Mouse (Mus musculus) lung, postnatal 36 days (tissue): ENCODE measurements around the gene Fancc.
"Not testable (repeated sequence)": the region's sequence is repeated elsewhere in the genome, so short reads cannot be mapped to it uniquely, and the experiment has no call there.

Experiments
- DNase-seq: peaks from one replicate; pipeline ENCODE4 v3.0.0; 2022; ENCODE audit warnings: mixed read lengths

Fancc gene

DNA sequence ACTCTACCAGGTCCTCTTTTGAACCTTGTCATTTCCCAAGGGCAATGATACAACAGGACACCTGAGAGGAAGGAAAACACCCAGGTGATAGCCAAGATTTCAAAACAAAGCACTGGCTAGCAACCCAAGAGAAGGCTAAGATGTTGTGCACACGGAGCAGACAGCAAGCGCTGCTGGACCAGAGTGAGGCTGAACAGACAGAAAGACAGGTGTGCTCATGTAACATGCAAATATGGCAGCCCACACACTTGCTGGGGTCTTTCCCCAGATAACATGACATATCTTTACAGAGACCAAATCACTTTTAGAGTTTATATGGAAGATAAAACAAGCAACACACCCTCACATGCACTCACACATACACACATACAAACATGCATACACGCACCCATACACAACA, 152.6 kb downstream of the Fancc start:
- no peak for DNase-seq

DNA sequence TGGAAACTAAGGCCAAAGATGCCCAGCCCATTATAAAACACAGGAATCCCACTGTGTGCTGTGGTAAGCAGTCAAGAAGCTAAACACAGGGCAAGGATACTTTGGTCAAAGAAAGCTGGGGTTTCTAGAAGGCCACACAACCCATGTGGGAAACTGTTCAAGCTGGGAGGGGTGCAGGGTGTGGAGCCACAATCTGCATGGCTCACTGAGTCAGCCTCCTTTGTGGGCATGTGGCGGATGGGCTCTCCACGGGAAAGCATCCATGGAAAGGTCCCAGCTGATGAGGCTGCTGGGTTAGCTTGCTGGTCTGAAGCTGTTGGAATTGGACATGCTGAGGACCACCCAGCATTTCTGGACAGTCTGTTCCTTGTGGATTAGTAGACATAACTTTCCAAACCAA, 154.3 kb downstream of the Fancc start:
- DNase-seq = no peak

DNA sequence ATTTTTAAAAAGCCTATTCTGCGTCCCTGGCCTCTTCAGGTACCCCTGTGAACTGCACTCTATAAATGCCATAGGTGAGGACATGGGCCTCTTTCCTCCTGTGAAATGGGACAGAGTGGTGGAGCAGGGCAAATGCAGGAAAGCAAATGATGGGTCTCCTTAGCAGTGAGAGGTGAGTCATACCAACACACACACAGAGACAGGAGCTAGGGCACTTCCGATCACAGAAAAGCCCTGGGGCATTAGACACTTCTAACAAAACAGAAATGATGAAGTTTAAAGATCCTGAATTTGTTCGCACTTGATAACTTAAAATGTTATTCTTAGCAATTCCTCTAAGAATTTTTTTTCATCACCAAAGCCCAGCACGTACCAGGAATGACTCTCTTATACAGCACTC, 157.1 kb downstream of the Fancc start:
- no peak for DNase-seq

DNA sequence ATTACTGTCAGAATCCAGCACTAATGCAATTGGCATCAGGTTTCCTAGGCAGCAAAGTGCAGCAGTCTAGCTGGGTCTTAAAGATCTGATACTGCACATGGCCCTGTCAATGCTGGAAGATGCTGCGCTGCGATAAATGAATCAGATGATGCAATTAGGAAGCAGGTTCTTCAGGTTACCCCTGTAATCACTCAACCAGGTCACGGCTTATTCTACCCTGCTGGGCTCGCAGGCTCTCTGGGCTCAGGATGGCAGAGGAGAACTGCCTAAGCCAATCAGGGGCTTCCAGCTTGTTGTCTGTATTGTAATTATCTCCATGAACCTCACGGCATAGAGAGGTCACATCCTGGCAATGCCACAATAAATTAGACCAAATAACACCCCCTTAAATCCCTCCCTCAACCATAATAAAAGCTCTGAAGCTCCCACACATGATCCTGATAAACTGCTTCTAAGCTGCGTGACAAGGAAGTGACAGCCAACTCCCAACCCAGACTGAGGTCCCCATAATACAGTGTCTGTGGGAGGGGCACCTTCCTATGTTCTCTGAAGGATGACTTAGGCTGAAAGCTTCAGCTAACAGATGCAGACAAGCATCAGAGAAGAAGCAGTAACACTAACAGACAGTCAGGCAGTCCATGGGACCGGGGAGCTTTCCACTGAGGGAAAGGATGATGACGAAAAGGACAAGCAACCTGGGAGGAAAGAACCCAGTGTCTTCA, 159.7 kb downstream of the Fancc start:
- DNase-seq = no peak

DNA sequence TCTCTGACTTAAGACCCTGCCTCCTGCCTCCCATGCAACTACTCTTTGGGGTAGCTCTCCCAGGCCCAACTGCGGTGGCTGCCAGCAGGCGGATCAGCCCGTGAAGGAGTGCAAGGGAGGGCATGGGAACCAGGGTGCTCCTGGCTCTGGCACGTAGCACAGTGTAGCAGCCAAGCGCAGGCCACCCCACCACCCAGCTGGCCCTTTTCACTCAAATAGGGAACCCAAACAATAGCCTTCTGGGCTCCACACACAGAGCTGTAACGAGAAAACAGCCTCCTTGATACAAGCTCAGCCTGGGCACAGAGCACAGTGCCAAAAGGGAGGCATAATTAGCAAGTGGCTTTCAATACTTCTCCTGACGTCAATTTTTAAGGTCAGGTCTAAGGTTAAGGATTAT, 160.7 kb downstream of the Fancc start:
- DNase-seq = no peak

DNA sequence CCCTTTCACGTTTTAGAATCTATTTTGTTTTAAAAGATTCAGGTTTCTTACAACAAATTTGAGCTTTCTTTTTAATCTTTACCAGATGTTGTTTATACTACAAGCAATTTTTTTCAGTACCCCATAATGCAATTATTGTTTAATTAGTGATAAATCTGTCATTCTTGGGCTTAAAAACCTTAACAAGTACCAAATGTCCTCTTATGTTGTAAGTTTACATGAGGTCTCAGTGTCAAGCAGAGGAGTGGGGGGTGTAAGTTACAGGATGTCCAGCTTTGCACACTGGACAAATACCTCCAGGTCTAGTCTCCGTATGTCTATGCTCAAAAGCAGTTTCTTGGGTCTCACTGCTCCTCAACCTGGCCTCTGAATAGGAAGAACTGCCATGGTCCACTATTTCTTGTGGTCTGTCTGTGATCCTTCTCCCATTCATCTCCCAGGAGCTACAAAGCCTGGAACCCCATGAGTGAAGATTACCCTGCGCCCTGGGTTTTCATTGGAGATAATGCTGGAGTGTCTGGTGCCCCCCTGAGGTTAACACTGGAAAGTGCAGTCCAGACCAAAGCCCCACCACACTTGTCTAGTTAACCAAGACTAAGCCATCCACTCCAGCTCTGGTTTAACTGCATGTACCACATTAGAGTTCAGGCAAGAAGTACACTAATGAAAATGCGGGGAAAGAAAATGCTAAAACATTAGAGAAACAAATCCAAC, 161.5 kb downstream of the Fancc start:
- peak; percentile 60 for DNase-seq

DNA sequence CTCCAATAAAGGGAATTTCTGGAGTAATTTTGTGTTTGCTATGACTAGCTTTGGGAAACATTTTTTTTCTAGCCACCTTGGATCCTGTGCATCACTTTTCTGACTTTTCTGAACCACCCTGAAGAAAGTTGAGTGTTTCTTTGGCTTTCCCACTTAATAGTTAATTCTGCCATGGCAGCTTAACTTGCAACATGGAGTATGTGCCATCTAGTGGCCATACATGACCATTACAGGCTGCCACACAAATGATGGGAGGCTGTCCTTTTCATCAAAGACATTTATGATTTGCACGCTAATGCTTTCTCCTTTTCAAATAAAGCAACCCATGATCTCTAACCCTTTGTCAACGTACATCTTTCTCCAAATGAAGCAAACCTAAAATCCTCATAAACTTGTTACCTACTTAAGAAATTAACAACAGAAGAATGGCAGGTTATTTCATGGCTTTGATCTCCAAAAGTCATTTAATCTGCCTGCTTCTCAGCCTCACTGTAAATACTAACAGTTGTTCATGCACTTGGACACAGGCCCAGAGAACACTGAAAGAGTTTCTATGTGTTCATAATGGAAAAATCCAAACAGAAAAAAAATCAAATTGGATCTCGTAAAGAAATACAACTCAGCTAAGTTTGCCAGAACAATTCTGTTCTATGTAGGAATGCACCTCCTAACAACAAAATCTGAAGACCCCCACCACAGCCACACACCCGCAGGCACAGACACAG, 164.3 kb downstream of the Fancc start:
- DNase-seq = peak; percentile 82

DNA sequence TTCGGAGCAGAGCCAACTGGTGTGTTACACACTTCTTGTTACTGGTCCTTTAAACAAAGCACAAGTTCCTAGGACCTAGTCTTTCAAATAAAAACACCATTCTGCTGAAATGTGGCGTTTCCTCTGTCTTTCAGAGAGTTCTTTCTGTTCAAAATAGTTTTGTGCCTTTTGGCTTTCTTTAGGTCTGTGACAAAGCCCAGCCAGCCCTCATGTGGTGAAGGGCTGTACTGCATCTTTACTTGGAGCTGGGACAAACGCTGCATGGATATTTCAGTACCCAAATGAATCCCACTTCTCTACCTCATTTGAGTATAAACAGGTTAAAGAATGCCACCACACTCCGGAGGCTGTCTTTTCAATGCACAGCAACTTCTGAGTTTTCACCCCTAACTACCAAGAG, 165.7 kb downstream of the Fancc start:
- DNase-seq = peak; percentile 87

DNA sequence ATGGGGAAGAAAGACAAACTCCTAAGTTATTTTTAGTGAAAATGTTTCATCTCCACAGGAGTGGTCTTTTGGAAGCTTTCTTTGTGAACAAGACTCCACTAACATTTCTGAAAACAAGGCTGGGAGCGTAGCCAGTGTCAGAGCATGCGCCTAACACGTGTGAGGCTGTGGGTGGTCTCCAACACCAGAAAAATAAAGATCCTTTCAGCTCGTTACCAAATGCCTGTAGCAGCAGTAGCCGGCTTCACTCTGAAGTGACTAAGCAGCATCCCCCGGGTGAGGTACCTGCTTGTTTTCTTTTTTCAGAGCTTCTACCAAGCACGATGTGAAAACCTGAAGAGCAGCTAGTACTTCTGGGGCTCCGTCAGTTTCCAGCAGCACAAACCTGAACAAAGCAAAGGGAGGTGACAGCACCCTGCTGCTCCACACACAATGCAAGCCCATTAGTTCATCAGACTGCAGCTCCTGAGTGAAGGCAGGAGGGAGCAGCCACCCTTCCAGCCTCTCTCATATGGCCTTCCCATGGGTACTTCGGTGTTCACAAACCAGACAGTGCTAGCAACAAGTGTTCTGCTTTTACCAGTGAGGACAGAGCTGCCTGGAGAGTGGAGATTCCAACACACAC, 166.7 kb downstream of the Fancc start:
- DNase-seq = no peak

DNA sequence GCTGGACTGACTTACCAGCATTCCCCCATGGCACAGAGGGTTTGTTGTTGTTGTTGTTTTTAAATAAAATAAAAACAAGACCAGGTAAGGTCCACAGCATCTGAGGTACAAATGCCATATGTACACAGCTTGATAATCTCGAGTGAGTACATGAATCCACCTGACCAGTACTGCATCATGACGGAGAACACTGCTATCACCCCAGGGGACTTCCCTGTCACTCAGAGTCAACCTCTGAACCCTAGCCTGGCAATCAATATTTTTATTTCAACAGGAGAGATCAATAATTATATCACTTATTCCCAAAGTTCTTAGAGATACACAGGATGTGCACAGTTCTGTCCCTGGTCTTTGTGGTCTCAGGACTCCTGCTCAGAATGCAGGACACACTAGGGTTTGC, 171.1 kb downstream of the Fancc start:
- no peak for DNase-seq

DNA sequence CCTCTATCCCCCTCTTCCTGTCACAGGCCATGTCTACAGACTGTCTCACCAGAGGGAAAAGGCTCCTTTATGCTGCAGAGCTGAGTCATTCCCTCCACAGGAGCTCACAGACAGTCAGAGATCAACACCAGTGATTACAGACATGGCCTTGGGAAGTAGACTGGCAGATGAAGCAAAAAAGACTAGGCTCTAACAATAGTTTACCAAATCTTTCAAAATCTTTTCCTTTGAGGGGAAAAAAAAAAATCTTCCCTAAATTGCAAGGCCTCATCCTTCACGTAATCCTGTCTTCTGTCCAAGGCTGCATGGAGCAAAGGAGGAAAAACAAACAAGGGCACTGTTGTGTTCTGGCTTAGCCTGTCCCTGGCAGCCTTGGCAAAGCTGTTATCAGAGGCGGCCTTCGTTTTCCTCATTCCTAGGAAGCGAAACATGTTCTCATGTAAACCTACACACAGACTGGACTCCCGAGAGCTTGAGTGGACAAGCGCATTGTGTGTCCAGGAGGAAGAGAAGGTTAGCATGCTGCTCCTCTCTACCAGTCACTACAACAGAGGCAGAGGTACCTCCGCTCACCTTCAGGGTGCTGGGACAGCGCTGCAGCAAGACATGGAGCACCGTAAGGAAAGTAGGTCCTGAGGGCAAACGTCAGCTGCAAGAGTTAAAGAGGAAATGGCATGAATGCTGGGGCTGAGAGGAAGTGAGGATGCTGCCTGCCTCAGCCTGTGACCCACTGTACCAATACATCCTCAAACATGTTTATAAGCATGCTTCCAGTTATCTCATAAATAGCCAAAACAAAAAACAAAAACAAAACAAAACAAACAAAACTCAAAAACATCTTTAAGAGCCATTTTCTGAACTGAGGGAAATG, 171.9 kb downstream of the Fancc start:
- peak; percentile 63 for DNase-seq

DNA sequence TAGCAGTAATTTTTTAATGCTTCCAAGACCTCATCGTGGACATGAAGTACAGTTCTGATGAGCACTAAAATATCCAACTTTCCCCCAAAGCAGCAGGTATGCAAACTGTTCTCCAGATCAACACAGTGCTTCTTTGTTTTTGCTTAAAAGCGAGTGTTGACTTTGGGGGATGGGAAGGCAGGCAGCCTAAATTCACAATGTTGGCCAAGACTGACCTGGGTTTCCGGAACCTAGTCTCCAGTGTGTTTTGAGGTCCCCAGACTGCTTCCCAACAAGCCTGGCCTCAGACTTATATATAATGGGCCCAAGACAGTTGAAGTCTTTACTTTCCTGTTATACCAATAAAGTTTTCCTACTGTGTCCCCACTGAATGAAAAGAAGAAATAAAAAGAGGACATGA, 172.8 kb downstream of the Fancc start:
- DNase-seq = no peak

DNA sequence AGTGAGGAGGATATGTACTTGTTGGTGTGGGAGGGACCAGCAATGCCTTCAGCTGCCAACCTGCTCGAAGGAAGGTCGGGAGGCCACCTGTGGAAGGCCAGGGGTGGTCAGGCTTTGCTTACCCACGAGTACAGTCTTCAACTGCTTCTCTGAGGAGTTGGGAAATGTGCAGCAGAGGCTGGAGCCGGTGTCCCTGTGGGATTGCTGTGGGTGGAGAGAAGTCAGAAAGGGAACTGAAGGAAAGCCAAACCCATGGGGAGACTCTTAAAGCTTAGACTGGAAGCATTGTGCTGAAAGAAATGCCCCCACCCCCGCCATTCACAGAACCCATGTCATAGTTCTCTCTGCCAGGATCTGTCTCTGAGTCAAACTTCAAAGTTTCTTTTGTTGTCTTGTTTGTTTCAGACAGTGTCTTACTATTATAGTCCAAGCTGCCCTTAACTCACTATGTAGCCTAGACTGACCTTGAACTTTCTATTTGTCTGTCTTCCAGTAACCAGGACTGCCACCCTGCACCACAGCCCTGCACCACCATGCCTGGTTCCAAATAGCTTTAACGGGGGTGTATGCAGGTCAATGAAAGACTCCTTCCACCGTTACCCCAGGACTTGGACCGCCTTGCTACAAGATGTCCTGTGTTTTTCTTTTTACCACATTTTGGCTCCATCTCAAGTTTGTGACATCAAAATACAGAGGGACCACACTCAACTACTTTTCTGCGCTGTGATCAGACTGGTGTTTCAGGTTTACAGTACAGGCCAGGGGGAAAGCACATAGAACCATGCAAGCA, 173.6 kb downstream of the Fancc start:
- no peak for DNase-seq

DNA sequence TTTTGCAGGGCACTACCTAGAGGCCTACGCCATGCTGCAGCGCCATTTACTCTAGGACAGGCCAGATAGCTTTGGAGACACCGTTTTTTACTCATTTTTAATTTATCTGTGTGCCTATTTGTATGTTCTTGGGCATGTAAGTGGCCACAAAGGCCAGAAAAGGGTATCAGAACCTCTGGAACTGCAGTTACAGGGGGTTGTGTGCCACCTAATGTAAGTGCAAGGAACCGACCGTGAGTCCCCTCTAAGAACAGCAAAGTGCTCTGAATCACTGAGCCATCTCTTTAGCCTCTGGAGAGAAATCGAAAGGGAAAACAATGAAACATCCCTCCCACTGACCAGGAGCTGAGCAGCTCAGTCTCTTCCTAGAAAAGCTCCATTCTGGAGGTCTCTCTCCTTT, 174.3 kb downstream of the Fancc start:
- no peak for DNase-seq

DNA sequence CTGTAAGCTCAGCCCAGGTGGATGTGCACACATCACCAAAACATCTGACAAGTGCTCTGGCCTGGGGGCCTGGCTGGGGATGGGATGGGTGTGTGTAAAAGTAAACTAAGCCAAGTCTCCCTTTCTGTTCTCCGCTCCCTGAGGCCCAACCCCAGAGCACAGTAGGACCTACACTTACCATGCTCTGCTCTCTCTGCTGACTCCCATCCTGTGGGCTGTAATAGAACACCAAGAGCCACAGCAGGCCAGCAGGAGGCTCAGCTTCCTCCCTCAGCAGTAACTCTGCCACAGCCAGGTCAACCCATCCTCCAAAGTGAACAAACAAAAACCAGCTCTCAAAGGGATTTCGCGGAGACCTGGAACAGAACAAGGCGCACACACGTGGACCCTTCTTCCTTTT, 175.4 kb downstream of the Fancc start:
- no peak for DNase-seq

DNA sequence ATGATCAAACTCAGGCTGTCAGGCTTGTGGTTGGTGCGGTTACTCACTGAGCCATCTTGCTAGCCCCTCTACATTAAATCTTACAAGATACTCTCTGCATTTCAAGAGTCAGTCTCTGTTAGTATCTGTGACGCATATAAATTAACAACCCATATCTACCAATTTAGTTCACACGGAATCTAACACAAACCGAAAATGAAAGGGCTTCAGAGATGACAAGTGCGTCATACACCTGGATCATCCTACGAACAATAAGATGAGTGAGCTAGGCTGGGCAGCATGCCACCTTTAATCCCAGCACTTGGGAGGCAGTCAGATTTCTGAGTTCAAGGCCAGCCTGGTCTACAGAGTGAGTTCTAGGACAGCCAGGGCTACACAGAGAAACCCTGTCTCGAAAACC, 177.3 kb downstream of the Fancc start:
- no peak for DNase-seq

DNA sequence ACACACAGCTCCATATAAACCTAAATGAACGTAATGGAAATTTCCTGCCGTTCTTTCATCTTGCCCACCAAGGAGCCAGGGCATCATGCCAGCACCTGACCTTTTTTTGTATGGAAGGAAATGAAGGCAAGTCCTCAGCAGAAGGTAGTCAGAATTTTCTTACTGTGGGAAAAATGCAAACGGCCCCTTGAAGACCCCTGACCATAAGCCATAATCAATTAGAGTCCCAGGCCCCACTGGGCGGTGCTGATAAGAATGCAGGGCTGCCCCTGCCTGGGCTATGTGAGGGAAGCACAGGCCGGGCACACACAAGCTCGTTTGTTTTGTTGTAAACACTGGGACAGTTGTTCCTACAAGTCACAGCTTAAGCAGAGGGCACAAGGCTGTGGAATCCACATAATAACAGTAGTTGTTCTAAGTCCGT, 179.4 kb downstream of the Fancc start:
- no peak for DNase-seq

DNA sequence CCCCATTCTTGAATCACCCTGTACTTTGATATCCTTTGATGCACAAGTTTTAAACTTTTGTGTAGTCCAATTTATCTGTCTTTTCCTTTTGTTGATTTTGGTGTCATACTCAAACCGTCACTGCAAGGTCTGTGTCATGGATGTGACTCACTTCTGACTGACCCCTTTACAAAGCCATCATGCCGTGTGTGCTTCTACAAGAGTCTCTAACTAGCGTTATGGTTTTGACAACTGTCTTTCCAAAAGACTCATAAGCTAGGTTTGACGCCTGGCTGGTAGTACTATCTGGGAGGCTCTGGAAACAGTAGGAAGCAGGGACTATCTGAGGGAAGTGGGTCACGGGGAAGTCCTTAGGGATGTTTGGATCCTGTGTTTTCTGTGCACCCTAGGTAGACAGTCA, 180.7 kb downstream of the Fancc start:
- no peak for DNase-seq

DNA sequence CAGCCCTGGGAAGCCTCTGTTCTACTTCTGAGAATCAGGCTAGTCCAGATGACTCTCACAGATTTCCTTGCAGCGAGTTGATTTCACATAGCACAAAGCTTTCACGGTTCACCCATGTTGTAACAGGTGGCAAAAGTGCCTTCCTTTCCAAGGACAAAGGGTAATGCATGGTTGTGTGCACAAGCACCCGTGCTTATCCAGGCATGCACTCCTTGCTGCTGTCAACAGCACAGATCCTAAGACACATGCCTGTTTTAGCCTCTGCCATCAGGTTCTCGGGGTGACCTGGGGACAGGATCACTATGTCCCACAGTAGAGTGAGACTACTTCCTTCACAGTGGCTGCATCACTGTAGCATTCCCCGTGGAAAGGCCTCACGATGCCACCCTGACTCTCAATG, 181.3 kb downstream of the Fancc start:
- DNase-seq = no peak

DNA sequence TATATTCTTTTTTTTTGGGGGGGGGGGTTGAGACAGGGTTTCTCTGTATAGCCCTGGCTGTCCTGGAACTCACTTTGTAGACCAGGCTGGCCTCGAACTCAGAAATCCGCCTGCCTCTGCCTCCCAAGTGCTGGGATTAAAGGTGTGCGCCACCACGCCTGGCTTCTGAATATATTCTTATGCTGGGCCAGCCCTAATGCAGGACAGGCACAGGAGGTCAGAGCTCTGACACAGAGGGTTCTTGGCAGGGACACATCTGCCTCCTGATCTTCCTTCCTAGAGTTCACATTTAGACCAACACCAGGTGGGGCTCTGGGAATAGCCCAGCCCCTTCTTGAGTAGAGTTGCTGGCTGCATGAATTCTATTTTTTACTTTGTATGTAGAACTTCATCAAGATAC, 182.0 kb downstream of the Fancc start:
- not testable (repeated sequence) for DNase-seq

DNA sequence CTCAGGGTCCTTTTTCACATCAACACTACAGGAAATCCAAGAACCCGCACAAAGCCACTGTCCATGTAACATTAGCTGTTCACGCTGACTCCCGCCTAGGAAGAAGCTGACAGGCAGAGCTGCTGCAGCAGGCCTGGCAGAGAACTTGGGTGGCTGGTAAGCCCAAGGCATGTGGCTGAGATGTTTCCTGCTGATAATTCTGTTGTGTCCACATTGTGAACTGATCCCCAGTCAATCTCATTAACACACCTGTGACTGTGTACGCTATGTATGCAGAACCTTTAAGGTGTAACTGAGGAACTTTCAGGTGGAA, 182.5 kb downstream of the Fancc start:
- DNase-seq = no peak
